Mouse (Mus musculus) kidney, adult 2 months (tissue): ENCODE results near the gene Cped1. TPM values are rescaled to one million over a fixed set of nuclear protein-coding genes. Genes with fewer than 3 reads are reported as not detected.

Source experiments
- DNase-seq: peaks from one replicate; pipeline ENCODE4 v3.0.0; 2021
- H3K27ac ChIP-seq: fragments of 200-500 bp; 2 replicates; pipeline ENCODE4 v1.5.1; 2012; ENCODE audit warnings: low read depth, low read length, control low read depth, inconsistent platforms; ENCODE audit not compliant: insufficient read depth
- H3K27me3 ChIP-seq: fragments of 200-500 bp; replicated peaks from 2 replicates; pipeline ENCODE4 v1.6.1; 2012; ENCODE audit warnings: mild to moderate bottlenecking, moderate library complexity, low read length, inconsistent platforms; ENCODE audit not compliant: control insufficient read depth, insufficient read depth
- H3K36me3 ChIP-seq: fragments of 200-500 bp; 2 replicates; pipeline ENCODE4 v1.6.1; 2012; ENCODE audit warnings: mild to moderate bottlenecking, moderate library complexity, low read length, inconsistent platforms; ENCODE audit not compliant: control insufficient read depth, insufficient read depth
- H3K4me1 ChIP-seq: fragments of 200-500 bp; 2 replicates; pipeline ENCODE4 v1.6.1; 2011; ENCODE audit warnings: low read length; ENCODE audit not compliant: control insufficient read depth, insufficient read depth
- H3K4me3 ChIP-seq: fragments of 200-500 bp; 2 replicates; pipeline ENCODE4 v1.5.1; 2011; ENCODE audit warnings: mild to moderate bottlenecking, low read depth, low read length, control low read depth; ENCODE audit not compliant: insufficient read depth
- CTCF ChIP-seq: fragments of 200-500 bp; conservative IDR thresholded peaks from 2 replicates; pipeline ENCODE4 v1.5.1; 2011; ENCODE audit warnings: low read depth, mild to moderate bottlenecking, control low read depth, low read length, moderate library complexity, mixed read lengths; ENCODE audit not compliant: insufficient read depth, insufficient read length
- POLR2A ChIP-seq: fragments of 200-500 bp; IDR thresholded peaks from one replicate; pipeline ENCODE4 v1.6.1; 2011; ENCODE audit warnings: low read depth, low read length, control low read depth
- WGBS: fragments of 180-500 bp; shearing (Covaris S2); methylation state at CpG from one replicate; pipeline ENCODE4 v1.1.7; 2018; 5-methylcytosine and 5-hydroxymethylcytosine counted together
- polyA plus RNA-seq: library from polyadenylated mRNA; depleted of rRNA; stranded (reverse); fragments of >200 nt; gene quantifications from 2 replicates; pipeline ENCODE4 v1.2.3, GENCODE M21; 2012

The Cped1 gene
- polyA plus RNA-seq, 1 experiment: 6.2 TPM

- Histone ChIP-seq H3K27me3 (no peaks in the 10 kb centered on the region), H3K4me3 (no peak overlapping the region), H3K4me1 (no peaks in the 10 kb centered on the region), H3K36me3 (no peaks in the 10 kb centered on the region), H3K27ac (no peak overlapping the region)
- DNase-seq: no peak
- TF ChIP-seq CTCF (no peak), POLR2A (no peak)
- WGBS: 93% methylated on average over 8 of the region's 8 CpGs
These were observed 237.2 kb downstream of the Cped1 start for GRCm38 (mm10) chr6:22222947-22223346.

GRCm38 (mm10) chr6:22224351-22224750 is 238.6 kb downstream of the Cped1 start:
- Histone ChIP-seq H3K27ac (no peak overlapping the region), H3K27me3 (no peaks in the 10 kb centered on the region), H3K4me1 (no peaks in the 10 kb centered on the region), H3K36me3 (no peaks in the 10 kb centered on the region), H3K4me3 (no peak overlapping the region)
- TF ChIP-seq POLR2A (no peak), CTCF (no peak)
- whole genome bisulfite sequencing: 98% methylated on average over 4 of the region's 4 CpGs
- DNase-seq: no peak

DNA sequence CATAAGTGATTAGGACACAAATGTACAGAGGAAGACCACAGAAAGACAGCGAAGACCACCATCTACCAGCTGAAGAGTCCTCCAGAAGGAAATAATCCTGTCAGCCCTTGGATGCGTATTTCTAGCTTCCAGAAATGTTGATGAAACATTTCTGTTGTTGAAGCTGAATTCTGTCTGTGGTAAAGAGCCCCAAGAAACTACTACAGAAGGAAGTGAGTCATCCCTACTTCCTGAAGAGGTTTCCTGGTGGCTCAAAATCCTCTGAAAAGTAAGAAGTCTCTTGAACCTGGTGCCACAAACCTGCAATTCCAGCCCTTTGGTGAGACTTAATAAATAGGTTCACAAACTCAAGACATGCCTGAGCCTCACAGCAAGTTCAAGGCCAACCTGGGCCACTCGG is 245.5 kb downstream of the Cped1 start:
- Histone ChIP-seq H3K4me1 (no peaks in the 10 kb centered on the region), H3K27ac (no peak overlapping the region), H3K4me3 (no peak overlapping the region), H3K27me3 (no peaks in the 10 kb centered on the region), H3K36me3 (no peaks in the 10 kb centered on the region)
- TF ChIP-seq CTCF (no peak), POLR2A (no peak)
- DNase-seq: no peak
- 79% methylated on average over 3 of the region's 3 CpGs for WGBS

DNA sequence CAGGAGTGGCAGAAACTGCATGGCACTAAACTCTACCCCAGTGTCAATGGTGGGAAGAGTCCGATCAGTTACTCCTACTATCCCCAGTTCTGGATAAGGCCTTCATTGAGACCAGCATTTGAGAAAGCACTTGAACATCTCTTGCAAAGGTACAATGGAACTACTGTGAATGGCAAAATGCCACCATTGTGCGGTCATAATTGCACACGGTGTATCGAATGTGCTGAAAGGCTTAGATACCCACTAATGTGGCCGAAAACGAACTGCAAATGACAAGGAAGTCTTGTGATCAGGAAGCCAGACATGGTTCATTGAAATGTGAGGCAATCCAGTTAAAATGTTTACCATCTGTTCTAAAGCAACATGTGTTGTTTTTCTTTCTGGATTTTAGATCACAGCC is 247.8 kb downstream of the Cped1 start:
- no peaks in the 10 kb centered on the region for H3K36me3 ChIP-seq
- no peak overlapping the region for H3K27ac ChIP-seq
- H3K27me3 ChIP-seq: no peaks in the 10 kb centered on the region
- TF ChIP-seq CTCF: no peak
- TF ChIP-seq POLR2A: no peak
- H3K4me3 ChIP-seq: no peak overlapping the region
- 73% methylated on average over 6 of the region's 6 CpGs for WGBS
- no peaks in the 10 kb centered on the region for H3K4me1 ChIP-seq
- no peak for DNase-seq

DNA sequence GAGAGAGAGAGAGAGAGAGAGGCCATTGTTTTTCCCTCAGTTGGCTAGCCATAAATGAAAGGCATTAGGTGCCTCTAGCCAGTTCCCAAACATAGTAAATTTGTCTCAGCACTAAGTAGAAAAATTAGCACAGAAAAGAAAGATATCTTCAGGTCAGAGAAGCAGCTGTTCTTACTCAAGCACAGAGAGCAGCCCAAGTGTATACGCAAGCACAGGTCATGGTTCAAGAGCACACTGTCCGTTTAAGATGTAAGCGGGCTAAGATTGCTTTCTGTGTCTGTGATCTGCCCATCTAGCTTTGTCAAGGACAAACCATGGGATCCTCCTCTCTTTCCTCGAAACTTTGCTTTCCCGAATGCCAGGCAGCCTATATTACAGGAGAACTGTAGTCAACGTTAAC is 249.4 kb downstream of the Cped1 start:
- no peak for DNase-seq
- H3K4me3 ChIP-seq: no peak overlapping the region
- no peaks in the 10 kb centered on the region for H3K4me1 ChIP-seq
- WGBS: 54% methylated on average over 6 of the region's 6 CpGs
- H3K36me3 ChIP-seq: no peaks in the 10 kb centered on the region
- no peak overlapping the region for H3K27ac ChIP-seq
- TF ChIP-seq CTCF: no peak
- no peak for TF ChIP-seq POLR2A
- H3K27me3 ChIP-seq: no peaks in the 10 kb centered on the region

GRCm38 (mm10) chr6:22243321-22243720 is 257.6 kb downstream of the Cped1 start:
- H3K36me3 ChIP-seq: no peaks in the 10 kb centered on the region
- no peak overlapping the region for H3K27ac ChIP-seq
- no peak for DNase-seq
- TF ChIP-seq POLR2A: no peak
- TF ChIP-seq CTCF: no peak
- 85% methylated on average over 8 of the region's 8 CpGs for WGBS
- H3K4me3 ChIP-seq: no peak overlapping the region
- H3K27me3 ChIP-seq: no peaks in the 10 kb centered on the region
- no peaks in the 10 kb centered on the region for H3K4me1 ChIP-seq

GRCm38 (mm10) chr6:22246696-22247095 is 261.0 kb downstream of the Cped1 start:
- Histone ChIP-seq H3K27ac (no peak overlapping the region), H3K4me1 (no peaks in the 10 kb centered on the region), H3K36me3 (no peaks in the 10 kb centered on the region), H3K27me3 (no peaks in the 10 kb centered on the region), H3K4me3 (no peak overlapping the region)
- 87% methylated on average over 2 of the region's 2 CpGs for WGBS
- TF ChIP-seq POLR2A (no peak), CTCF (no peak)
- no peak for DNase-seq

GRCm38 (mm10) chr6:22258784-22259183 is 273.1 kb downstream of the Cped1 start:
- WGBS: 70% methylated on average over 4 of the region's 4 CpGs
- Histone ChIP-seq H3K27ac (no peak overlapping the region), H3K4me1 (no peaks in the 10 kb centered on the region), H3K4me3 (no peak overlapping the region), H3K27me3 (no peaks in the 10 kb centered on the region), H3K36me3 (no peaks in the 10 kb centered on the region)
- no peak for TF ChIP-seq CTCF
- TF ChIP-seq POLR2A: no peak
- no peak for DNase-seq
